Comparison of ENCODE assay signal across 9 mouse cellular contexts in genomic region chr14:59549106-59549505, GRCm38 (mm10). TPM values are rescaled to one million over a fixed set of nuclear protein-coding genes. Genes with fewer than 3 reads are reported as not detected.
A peak's percentile ranks its signal among the peaks of the same experiment; 100 is the strongest.
DNase-seq lines count a peak whose midpoint lies in the region; ATAC-seq and TF ChIP-seq lines count a peak whose summit lies in the region.
"Had no signal": no experiment of that assay in that cellular context is flagged by ENCODE, and none has a peak within 500 bp of the region (broad histone marks: within the 10 kb centered on the region; RNA-seq: fewer than 3 reads in every experiment).

No protein-coding gene starts in this region.

- WGBS in hindbrain, embryonic 11.5 days = 82% methylated on average over 6 of the region's 6 CpGs

- intact Hi-C loops in left cerebral cortex, adult 2 months (cut with DNase I) = no loop called here

- H3K4me1 ChIP-seq in hindbrain, embryonic 11.5 days (replicated peaks; ENCODE audit: control insufficient read depth, insufficient read depth, low read length) = 0 out of 2 replicates have a peak, but pooled peaks cover 2% of the 10 kb centered on the region

- H3K27me3 ChIP-seq in hindbrain, embryonic 11.5 days (ENCODE audit: control insufficient read depth, insufficient read depth, low read length) = no peaks in the 10 kb centered on the region
- H3K27me3 ChIP-seq: embryonic facial prominence, embryonic 12.5 days had no signal

- peak; percentile 23 for DNase-seq in left cerebral cortex, adult 11 months (ENCODE audit: low spot score)
- no peak for DNase-seq in left cerebral cortex, adult 2 months (ENCODE audit: extremely low spot score in 1 of 2, low spot score in 2 of 2)
- DNase-seq in brain, adult 2 months (ENCODE audit: low read depth, low spot score) = peak; percentile 58
- DNase-seq in heart, adult 9 months (ENCODE audit: low spot score in 2 of 2) = peak; percentile 70 to 77
- DNase-seq in lung, postnatal 14 days = peak; percentile 64
- DNase-seq in hindbrain, embryonic 11.5 days (ENCODE audit: low spot score) = no peak

- no peak overlapping the region for H3K4me2 ChIP-seq in hindbrain, embryonic 11.5 days (replicated peaks; ENCODE audit: low read depth, low read length)
- H3K4me2 ChIP-seq: embryonic facial prominence, embryonic 12.5 days had no signal

- H3K9me3 ChIP-seq in hindbrain, embryonic 11.5 days (ENCODE audit: control insufficient read depth, low read length) = no peaks in the 10 kb centered on the region
- H3K9me3 ChIP-seq: embryonic facial prominence, embryonic 12.5 days had no signal

- H3K36me3 ChIP-seq in hindbrain, embryonic 11.5 days (ENCODE audit: control insufficient read depth, insufficient read depth, low read length) = no peaks in the 10 kb centered on the region
- H3K36me3 ChIP-seq: embryonic facial prominence, embryonic 12.5 days had no signal

- no peak overlapping the region for H3K27ac ChIP-seq in left cerebral cortex, adult 2 months
- H3K27ac ChIP-seq in hindbrain, embryonic 11.5 days (ENCODE audit: low read depth, low read length) = no peak overlapping the region
- H3K27ac ChIP-seq: embryonic facial prominence, embryonic 12.5 days had no signal

- no peak for ATAC-seq in hindbrain, embryonic 11.5 days (ENCODE audit: low FRiP score)
- no peak for ATAC-seq in monocyte, adult 5-6 weeks (replicated peaks; ENCODE audit: insufficient number of reproducible peaks, low FRiP score, low TSS enrichment, poor library complexity, severe bottlenecking)
- ATAC-seq in megakaryocyte, adult 5-6 weeks (ENCODE audit: poor library complexity, severe bottlenecking) = no peak

- TF ChIP-seq CTCF in left cerebral cortex, adult 2 months (IDR thresholded peaks at IDR 0.05) = no peak; the same call in 1 of the 2 replicates

- H3K4me3 ChIP-seq in left cerebral cortex, adult 2 months = no peak overlapping the region
- H3K4me3 ChIP-seq in hindbrain, embryonic 11.5 days (ENCODE audit: low read depth, low read length) = no peak overlapping the region
- H3K4me3 ChIP-seq: embryonic facial prominence, embryonic 12.5 days had no signal

- no peak overlapping the region for H3K9ac ChIP-seq in hindbrain, embryonic 11.5 days (ENCODE audit: low read depth, low read length)
- H3K9ac ChIP-seq: embryonic facial prominence, embryonic 12.5 days had no signal

RNA-seq across cellular contexts. Expression of gene Cdadc1, which starts 48.7 kb away (rescaled TPM):
- 10 to 100 TPM; 67.2 to 69.9 TPM for total RNA-seq in left cerebral cortex, adult 2 months (2021)
- 31.0 and 33.3 TPM in 2 replicates for polyA plus RNA-seq in hindbrain, embryonic 11.5 days (2014; fragmentation: Nextera tagmentation; extraction: Ambion mirVana)
- 23.8 to 26.5 TPM (median 25.9 TPM) in 3 replicates for total RNA-seq in monocyte, adult 5-6 weeks (2017)
- total RNA-seq in megakaryocyte, adult 5-6 weeks (2015) = 27.9 and 31.8 TPM in 2 replicates
- total RNA-seq in megakaryocyte, adult 5-6 weeks (2017) = 10.0 and 14.3 TPM in 2 replicates

Comparison
In these comparisons a context has a peak if more than half of its experiments do, and no peak if none do; other contexts are left out.
1. DNase-seq: peak in left cerebral cortex, adult 11 months (single experiment), brain, adult 2 months (single experiment), heart, adult 9 months (2 of 2) and lung, postnatal 14 days (single experiment); none in left cerebral cortex, adult 2 months (0 of 2) and hindbrain, embryonic 11.5 days (single experiment).